14 mouse cellular contexts compared by ENCODE assay signal in the genomic region with DNA sequence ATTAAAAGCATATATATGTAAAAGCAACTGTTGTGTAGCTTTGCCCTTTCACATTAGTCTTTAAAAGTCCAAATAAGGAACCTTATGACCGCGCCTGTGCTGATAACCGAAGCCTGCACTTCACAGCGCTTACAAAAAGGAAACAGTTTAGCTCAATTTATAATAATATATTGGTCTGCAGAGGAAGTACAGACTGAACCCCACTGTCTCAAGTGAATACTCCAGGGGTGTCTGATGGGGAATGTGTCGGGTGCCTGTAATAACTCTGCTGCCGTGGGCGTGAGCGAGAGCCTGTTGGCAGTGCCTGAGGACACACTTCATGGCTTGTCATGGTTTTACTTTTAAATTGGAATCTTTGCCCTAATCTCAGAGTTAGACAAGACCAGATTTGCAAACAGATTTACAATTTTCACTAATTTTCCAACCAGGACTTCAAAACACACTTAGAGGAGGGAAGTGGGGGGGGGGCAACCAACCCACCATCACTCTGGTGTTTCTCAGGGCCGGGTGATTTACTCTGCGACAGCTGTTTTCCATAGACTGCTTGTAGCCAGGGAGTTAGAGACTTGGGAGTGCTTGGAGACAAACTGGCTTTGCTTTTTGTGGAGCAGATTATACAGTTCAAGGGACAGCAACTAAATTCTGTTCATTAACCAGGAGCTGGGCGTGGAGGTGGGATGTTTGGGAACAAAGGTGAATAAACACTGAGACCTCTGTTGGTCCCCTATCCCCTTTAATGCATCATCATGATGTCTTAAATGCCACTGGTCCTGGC.
A peak's percentile ranks its signal among the peaks of the same experiment; 100 is the strongest.
DNase-seq lines count a peak whose midpoint lies in the region; ATAC-seq and TF ChIP-seq lines count a peak whose summit lies in the region.
"Had no signal": no experiment of that assay in that cellular context is flagged by ENCODE, and none has a peak within 500 bp of the region (broad histone marks: within the 10 kb centered on the region; RNA-seq: fewer than 3 reads in every experiment).

No protein-coding gene starts in this region.

- no peaks in the 10 kb centered on the region for H3K9me3 ChIP-seq in midbrain, embryonic 10.5 days (replicated peaks)
- no peaks in the 10 kb centered on the region for H3K9me3 ChIP-seq in midbrain, embryonic 13.5 days
- H3K9me3 ChIP-seq in embryonic facial prominence, embryonic 11.5 days (replicated peaks; ENCODE audit: control insufficient read depth, low read length), result no peaks in the 10 kb centered on the region
- H3K9me3 ChIP-seq in kidney, embryonic 16.5 days (ENCODE audit: low read length), result no peaks in the 10 kb centered on the region
- H3K9me3 ChIP-seq: forebrain, embryonic 13.5 days had no signal

- peaks cover 9% of the 10 kb centered on the region for H3K36me3 ChIP-seq in midbrain, embryonic 10.5 days
- peaks cover 4% of the 10 kb centered on the region; the same call in 1 of the 2 replicates for H3K36me3 ChIP-seq in midbrain, embryonic 13.5 days
- H3K36me3 ChIP-seq in embryonic facial prominence, embryonic 11.5 days (replicated peaks; ENCODE audit: control insufficient read depth, insufficient read depth, low read depth, low read length), result no peaks in the 10 kb centered on the region; the same call in 1 of the 2 replicates
- 0 out of 2 replicates have a peak, but pooled peaks cover 3% of the 10 kb centered on the region for H3K36me3 ChIP-seq in kidney, embryonic 16.5 days (ENCODE audit: insufficient read depth, low read length)
- H3K36me3 ChIP-seq in thymus, adult 2 months (ENCODE audit: control insufficient read depth, insufficient read depth, low read length), result 0 out of 2 replicates have a peak, but pooled peaks cover 4% of the 10 kb centered on the region

- WGBS in midbrain, embryonic 10.5 days, result 76% methylated on average over 11 of the region's 11 CpGs
- WGBS in midbrain, embryonic 13.5 days, result 82% methylated on average over 11 of the region's 11 CpGs
- 50% methylated on average over 11 of the region's 11 CpGs for WGBS in embryonic facial prominence, embryonic 11.5 days
- WGBS in kidney, embryonic 16.5 days, result 44% methylated on average over 11 of the region's 11 CpGs
- WGBS in thymus, adult 2 months, result 97% methylated on average over 11 of the region's 11 CpGs

- TF ChIP-seq CTCF in thymus, adult 2 months (IDR thresholded peaks at IDR 0.05; ENCODE audit: borderline replicate concordance, control insufficient read depth, extremely low read depth, insufficient read depth, low read length, poor library complexity), result no peak

- no peak for ATAC-seq in midbrain, embryonic 13.5 days
- 0 out of 2 replicates have a peak, but pooled peaks have one; percentile 56 for ATAC-seq in embryonic facial prominence, embryonic 11.5 days (replicated peaks; ENCODE audit: insufficient number of reproducible peaks, low FRiP score, low TSS enrichment, low read depth)
- ATAC-seq in kidney, embryonic 16.5 days (ENCODE audit: low FRiP score, low TSS enrichment), result peak; percentile 69
- no peak for ATAC-seq in megakaryocyte progenitor cell, adult 5-6 weeks (replicated peaks; ENCODE audit: poor library complexity)
- ATAC-seq: forebrain, embryonic 13.5 days; midbrain, embryonic 16.5 days had no signal

- peaks cover 12% of the 10 kb centered on the region for H3K4me1 ChIP-seq in midbrain, embryonic 10.5 days
- H3K4me1 ChIP-seq in midbrain, embryonic 13.5 days (replicated peaks), result no peaks in the 10 kb centered on the region
- peaks cover 7% of the 10 kb centered on the region for H3K4me1 ChIP-seq in embryonic facial prominence, embryonic 11.5 days (ENCODE audit: control insufficient read depth, insufficient read depth, low read length)
- peaks cover 32% of the 10 kb centered on the region for H3K4me1 ChIP-seq in kidney, embryonic 16.5 days (ENCODE audit: insufficient read depth, low read length)
- no peaks in the 10 kb centered on the region for H3K4me1 ChIP-seq in thymus, adult 2 months (replicated peaks; ENCODE audit: control insufficient read depth, insufficient read depth, low read length)
- H3K4me1 ChIP-seq: forebrain, embryonic 13.5 days had no signal

- no peak overlapping the region for H3K4me2 ChIP-seq in midbrain, embryonic 13.5 days (replicated peaks)
- H3K4me2 ChIP-seq in embryonic facial prominence, embryonic 11.5 days (ENCODE audit: low read depth, low read length), result no peak overlapping the region
- no peak overlapping the region for H3K4me2 ChIP-seq in kidney, embryonic 16.5 days (replicated peaks; ENCODE audit: low read depth, low read length)
- H3K4me2 ChIP-seq: forebrain, embryonic 13.5 days had no signal

- no peak for DNase-seq in midbrain, embryonic 10.5 days (ENCODE audit: low spot score)
- peak; percentile 68 for DNase-seq in embryonic facial prominence, embryonic 11.5 days (ENCODE audit: low spot score)
- peak; percentile 40 for DNase-seq in mesoderm, embryonic 11.5 days (ENCODE audit: low read depth, low spot score)
- no peak for DNase-seq in cerebellum, adult 8-10 months
- no peak for DNase-seq in thymus, adult 2 months
- DNase-seq: cerebellum, postnatal 25 days; liver; thymus, postnatal 36 days had no signal

- H3K4me3 ChIP-seq in midbrain, embryonic 10.5 days, result no peak overlapping the region
- no peak overlapping the region for H3K4me3 ChIP-seq in midbrain, embryonic 13.5 days (replicated peaks)
- no peak overlapping the region for H3K4me3 ChIP-seq in embryonic facial prominence, embryonic 11.5 days (ENCODE audit: low read depth, low read length)
- H3K4me3 ChIP-seq in kidney, embryonic 16.5 days (ENCODE audit: low read length), result no peak overlapping the region
- H3K4me3 ChIP-seq in thymus, adult 2 months (ENCODE audit: control insufficient read depth, insufficient read depth, low read length), result no peak overlapping the region
- H3K4me3 ChIP-seq: forebrain, embryonic 13.5 days had no signal

- no peak overlapping the region for H3K9ac ChIP-seq in midbrain, embryonic 13.5 days (replicated peaks)
- no peak overlapping the region for H3K9ac ChIP-seq in embryonic facial prominence, embryonic 11.5 days (replicated peaks; ENCODE audit: low read length)
- no peak overlapping the region for H3K9ac ChIP-seq in kidney, embryonic 16.5 days (replicated peaks; ENCODE audit: low read length)
- H3K9ac ChIP-seq: forebrain, embryonic 13.5 days had no signal

- no peaks in the 10 kb centered on the region for H3K27me3 ChIP-seq in midbrain, embryonic 10.5 days (ENCODE audit: low read depth, poor library complexity, severe bottlenecking)
- no peaks in the 10 kb centered on the region for H3K27me3 ChIP-seq in midbrain, embryonic 13.5 days
- H3K27me3 ChIP-seq in embryonic facial prominence, embryonic 11.5 days (ENCODE audit: control insufficient read depth, insufficient read depth, low read length), result no peaks in the 10 kb centered on the region
- H3K27me3 ChIP-seq in kidney, embryonic 16.5 days (ENCODE audit: insufficient read depth, low read length), result no peaks in the 10 kb centered on the region
- H3K27me3 ChIP-seq in thymus, adult 2 months (ENCODE audit: control insufficient read depth, insufficient read depth, low read length), result no peaks in the 10 kb centered on the region
- H3K27me3 ChIP-seq: CH12.LX; forebrain, embryonic 13.5 days had no signal

- TF ChIP-seq POLR2A in thymus, adult 2 months (IDR thresholded peaks at IDR 0.05; ENCODE audit: control insufficient read depth, extremely low read depth, insufficient read depth, low read length, poor library complexity), result no peak

- H3K27ac ChIP-seq in midbrain, embryonic 10.5 days (replicated peaks), result 0 out of 2 replicates have a peak overlapping the region, but pooled peaks have one; percentile 19
- H3K27ac ChIP-seq in midbrain, embryonic 13.5 days, result no peak overlapping the region
- H3K27ac ChIP-seq in embryonic facial prominence, embryonic 11.5 days (replicated peaks; ENCODE audit: low read depth, low read length), result no peak overlapping the region
- H3K27ac ChIP-seq in kidney, embryonic 16.5 days (ENCODE audit: low read length), result peak overlapping the region; percentile 91
- no peak overlapping the region for H3K27ac ChIP-seq in thymus, adult 2 months (ENCODE audit: control insufficient read depth, insufficient read depth, low read length)
- H3K27ac ChIP-seq: forebrain, embryonic 13.5 days had no signal

Comparison
In these comparisons a context has a peak if more than half of its experiments do, and no peak if none do; other contexts are left out.
1. H3K27ac ChIP-seq: peak in midbrain, embryonic 10.5 days (single experiment) and kidney, embryonic 16.5 days (single experiment); none in midbrain, embryonic 13.5 days (single experiment), embryonic facial prominence, embryonic 11.5 days (single experiment) and thymus, adult 2 months (single experiment).
2. DNase-seq: peak in embryonic facial prominence, embryonic 11.5 days (single experiment) and mesoderm, embryonic 11.5 days (single experiment); none in midbrain, embryonic 10.5 days (single experiment), cerebellum, adult 8-10 months (single experiment) and thymus, adult 2 months (single experiment).
3. ATAC-seq: peak in embryonic facial prominence, embryonic 11.5 days (single experiment) and kidney, embryonic 16.5 days (single experiment); none in midbrain, embryonic 13.5 days (single experiment) and megakaryocyte progenitor cell, adult 5-6 weeks (single experiment).